Mouse (Mus musculus): ENCODE results near the gene Wnk2.

The Wnk2 gene

GRCm38 (mm10) chr13:49047393-49047792, 100.4 kb downstream of the Wnk2 start:
- DNase-seq (ENCODE audit: low spot score in 2 of 2): no peak

DNA sequence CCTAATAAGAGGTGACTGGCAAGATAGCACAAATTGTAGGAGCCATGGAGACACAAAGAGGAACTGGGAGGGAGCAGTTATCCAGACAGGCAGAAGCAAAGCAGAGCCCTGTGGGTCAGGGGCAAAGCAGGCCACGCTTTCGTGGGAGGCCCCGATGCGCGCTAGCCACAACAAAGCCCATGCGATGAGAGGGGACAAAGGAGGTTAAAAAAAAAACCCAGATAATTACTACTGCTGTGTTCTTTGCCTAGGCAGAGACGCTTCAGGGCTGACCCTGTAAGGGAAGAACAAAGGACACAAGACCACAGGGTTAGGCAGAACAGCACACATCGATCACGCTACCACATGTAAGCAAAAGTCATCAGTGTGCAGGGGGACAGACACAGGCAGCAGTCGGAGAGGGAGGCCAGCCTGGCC, 103.7 kb downstream of the Wnk2 start:
- no peak for DNase-seq (ENCODE audit: low spot score in 2 of 2)

- no peak for DNase-seq (ENCODE audit: low spot score in 2 of 2)
Measured at GRCm38 (mm10) chr13:49042371-49042770, 105.4 kb downstream of the Wnk2 start.

GRCm38 (mm10) chr13:49036928-49037574, 110.8 kb downstream of the Wnk2 start:
- DNase-seq (ENCODE audit: low spot score in 2 of 2): no peak

DNA sequence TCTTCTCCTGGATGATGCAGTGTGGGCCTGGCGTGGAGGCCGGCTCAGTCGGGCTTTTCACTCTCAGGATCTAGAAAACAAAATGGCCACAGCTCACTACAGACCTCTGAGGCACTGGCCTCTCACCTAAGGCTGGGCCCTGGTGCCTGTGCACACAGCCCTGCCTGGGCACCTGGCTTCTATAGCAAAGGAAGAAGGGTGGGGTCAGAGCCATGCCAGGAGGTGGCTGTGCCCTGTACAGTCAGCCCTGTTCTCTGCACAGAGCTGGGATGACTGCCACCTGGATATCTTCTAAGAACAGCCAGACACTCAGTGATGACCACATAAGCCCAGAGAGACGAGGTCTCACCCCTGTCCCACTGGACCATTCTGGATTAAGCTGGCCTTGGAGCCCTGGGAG, 111.4 kb downstream of the Wnk2 start:
- DNase-seq (ENCODE audit: low spot score in 2 of 2): no peak

GRCm38 (mm10) chr13:49031029-49031428, 116.8 kb downstream of the Wnk2 start:
- DNase-seq (ENCODE audit: low spot score in 2 of 2): no peak

DNA sequence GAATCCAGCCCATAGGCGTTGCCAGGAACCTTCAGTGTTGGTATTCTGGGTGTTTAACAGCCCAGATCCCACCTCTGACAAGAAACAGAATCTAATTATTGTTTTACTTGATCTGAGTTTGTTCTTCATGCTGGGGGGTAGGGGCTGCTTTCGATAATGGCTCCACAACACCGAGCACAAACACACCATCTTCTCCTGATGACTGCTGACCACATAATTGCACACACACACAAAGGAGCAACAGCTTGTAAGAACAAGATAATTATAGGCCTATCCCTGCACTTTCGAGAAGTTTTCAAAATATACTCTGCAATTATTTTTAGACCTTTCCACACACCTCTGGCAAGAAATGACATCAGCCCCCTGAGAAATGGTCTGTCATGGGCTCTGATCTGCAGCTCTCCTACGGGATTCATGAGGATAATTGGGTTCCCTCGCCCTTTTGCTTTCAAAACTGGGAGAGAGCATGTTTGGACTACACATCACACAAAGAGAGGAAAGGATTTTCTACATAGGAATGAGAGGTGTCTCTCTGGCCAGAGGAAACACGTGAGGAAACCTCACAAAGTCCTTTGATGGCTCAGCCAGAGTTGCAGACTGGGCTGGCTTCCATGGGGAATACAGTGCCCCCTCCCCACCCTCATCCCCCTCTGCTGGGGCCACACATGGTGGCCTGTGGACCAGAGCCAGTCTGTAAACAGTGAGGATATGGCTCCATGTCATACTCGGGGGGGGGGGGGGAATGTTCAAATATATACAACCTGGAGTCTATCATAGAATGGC, 118.9 kb downstream of the Wnk2 start:
- no peak for DNase-seq (ENCODE audit: low spot score in 2 of 2)

DNA sequence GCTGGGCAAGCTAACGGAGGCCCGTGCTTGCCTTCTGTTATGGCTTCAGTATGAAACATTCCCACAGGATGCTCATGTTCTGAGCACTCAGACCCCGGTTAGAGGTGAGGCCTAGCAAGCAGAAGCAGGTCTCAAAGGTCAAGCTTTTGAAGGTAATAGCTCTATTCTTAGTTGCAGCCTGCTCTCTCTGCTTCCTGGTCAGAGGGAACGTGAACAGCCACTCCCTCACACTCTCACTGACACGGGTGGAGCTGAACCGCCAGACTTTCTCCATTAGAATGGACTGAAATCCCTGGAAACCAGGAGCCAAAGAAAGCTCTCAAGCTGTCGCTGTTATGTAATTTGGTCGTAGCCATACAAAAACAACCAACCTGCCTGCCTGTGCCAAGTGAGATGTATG, 120.8 kb downstream of the Wnk2 start:
- no peak for DNase-seq (ENCODE audit: low spot score in 2 of 2)

- no peak for DNase-seq (ENCODE audit: low spot score in 2 of 2)
Measured at GRCm38 (mm10) chr13:49025521-49025920, 122.3 kb downstream of the Wnk2 start.

DNA sequence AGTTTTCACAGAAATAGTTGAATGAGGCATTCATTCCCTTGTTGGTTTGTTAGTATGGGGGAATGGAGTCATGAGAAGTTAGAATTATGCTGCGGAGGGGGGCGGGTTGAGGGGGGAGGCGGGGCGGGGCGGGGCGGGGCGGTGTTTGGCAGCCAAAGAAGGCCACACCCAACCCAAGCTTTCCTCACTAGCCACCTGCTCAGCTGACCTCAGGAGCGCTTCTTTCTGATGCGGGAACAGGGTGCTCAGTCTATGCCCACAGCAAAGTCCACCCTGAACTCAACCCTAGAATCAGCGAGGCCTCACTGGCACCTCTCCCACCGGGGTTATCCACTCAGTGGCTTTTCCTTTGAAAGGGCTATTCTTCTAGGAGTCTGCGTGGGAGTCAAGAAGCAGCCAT, 123.1 kb downstream of the Wnk2 start:
- DNase-seq (ENCODE audit: low spot score in 2 of 2): no peak

- peak; percentile 63 to 83 for DNase-seq (ENCODE audit: low spot score in 2 of 2)
Measured at GRCm38 (mm10) chr13:49021693-49022092, 126.1 kb downstream of the Wnk2 start.

GRCm38 (mm10) chr13:49020152-49020551, 127.7 kb downstream of the Wnk2 start:
- DNase-seq (ENCODE audit: low spot score in 2 of 2): peak in 1 of 2 experiments; percentile 39

DNA sequence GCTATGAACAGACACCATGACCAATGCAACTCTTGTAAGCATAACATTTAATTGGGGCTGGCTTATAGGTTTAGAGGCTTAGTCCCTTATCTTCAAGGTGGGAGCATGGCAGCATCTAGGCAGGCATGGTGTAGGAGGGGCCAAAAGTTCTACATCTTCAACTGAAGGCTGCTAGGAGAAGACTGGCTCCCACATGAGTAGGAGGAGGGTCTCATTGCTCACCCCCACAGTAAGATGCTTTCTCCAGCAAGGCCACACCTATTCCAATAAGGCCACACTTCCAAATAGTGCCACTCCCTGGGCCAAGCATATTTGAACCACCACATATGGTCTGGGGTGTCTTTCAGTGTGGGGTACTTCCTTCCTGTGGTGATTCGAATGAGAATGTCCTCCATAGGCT, 130.4 kb downstream of the Wnk2 start:
- no peak for DNase-seq (ENCODE audit: low spot score in 2 of 2)

- DNase-seq (ENCODE audit: low spot score in 2 of 2): peak; percentile 11 to 33
Measured at GRCm38 (mm10) chr13:49016311-49016761, 131.5 kb downstream of the Wnk2 start.

GRCm38 (mm10) chr13:49015366-49016306, 132.2 kb downstream of the Wnk2 start:
- peak; percentile 27 to 60 for DNase-seq (ENCODE audit: low spot score in 2 of 2)

GRCm38 (mm10) chr13:49013206-49013794, 134.5 kb downstream of the Wnk2 start:
- DNase-seq (ENCODE audit: low spot score in 2 of 2): no peak

DNA sequence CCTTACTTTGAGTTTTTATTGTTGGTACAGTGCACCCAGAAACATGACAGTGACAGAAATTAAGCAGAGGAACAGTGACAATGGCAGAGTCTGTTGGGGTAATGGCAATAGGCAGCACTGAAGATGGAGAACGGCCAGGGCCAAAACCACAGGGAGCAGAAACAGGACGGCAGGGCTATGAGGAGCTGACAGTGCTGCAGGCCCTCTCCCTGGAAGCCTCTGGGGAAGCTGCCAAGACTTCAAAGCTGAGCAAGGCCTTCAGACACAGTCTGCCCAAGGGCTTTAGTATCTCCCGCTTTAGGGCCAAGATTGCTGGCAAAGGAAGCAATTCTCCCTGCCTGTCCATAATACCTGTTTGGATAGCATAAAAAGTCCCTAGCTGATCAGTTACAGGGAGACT, 146.1 kb downstream of the Wnk2 start:
- DNase-seq (ENCODE audit: low spot score in 2 of 2): no peak

DNA sequence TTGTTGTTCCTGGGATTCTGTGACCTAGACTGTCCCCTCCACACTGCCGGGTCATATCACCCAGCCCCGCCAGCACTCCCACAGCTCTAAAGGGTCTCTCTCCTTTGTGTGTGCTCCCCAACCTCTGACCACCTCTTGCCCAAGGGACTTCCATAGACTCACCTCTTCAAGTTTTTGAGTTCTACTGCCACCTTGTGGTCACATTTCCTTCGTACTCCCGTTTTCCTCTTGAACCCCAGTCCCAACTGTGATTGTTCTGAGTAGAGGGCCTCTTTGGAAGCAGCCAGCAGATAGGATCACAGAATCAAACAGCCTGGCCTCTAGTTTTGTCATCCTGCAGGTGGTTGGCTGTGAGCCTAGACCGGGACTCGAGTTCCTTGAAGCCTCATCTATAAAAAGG, 149.2 kb downstream of the Wnk2 start:
- peak; percentile 37 to 56 for DNase-seq (ENCODE audit: low spot score in 2 of 2)

GRCm38 (mm10) chr13:48996731-48997130, 151.1 kb downstream of the Wnk2 start:
- DNase-seq (ENCODE audit: low spot score in 2 of 2): no peak

DNA sequence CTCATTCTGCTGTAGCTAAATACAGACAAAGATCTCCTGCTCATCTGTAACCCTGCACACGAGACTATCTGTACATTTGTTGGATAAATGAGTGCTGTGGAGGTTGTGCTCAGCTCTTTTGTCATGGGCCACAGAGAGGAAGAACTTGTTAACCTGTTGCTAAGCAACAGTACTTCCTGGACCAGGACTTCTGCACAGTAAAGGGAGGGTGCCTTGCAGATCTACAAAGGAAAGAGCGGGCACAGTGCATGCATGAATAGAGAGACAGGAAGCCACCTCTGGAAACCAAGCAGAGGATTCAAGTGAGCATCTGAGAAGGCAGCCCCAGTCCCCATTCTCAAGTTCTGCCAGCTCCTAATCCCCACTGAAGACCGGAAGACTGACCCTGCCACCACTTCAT, 152.9 kb downstream of the Wnk2 start:
- DNase-seq (ENCODE audit: low spot score in 2 of 2): no peak

DNA sequence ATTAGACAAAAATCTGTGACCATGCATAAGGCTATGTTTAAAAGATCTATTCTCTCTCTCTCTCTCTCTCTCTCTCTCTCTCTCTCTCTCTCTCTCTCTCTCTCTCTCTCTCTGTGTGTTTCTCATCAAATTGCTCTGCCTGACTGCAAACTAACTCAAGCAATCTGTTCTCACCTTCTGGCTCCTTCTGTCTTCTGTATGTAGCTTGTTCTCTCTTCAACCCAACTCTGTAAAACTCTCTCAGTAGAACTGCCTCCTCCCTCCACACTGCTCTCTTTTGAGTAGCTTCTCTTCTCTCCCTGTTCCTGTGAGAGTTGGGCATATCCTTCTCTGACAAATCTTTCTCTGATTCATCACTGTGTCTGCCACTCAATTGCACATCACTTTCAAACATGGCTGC, 154.9 kb downstream of the Wnk2 start:
- no peak for DNase-seq (ENCODE audit: low spot score in 2 of 2)

DNA sequence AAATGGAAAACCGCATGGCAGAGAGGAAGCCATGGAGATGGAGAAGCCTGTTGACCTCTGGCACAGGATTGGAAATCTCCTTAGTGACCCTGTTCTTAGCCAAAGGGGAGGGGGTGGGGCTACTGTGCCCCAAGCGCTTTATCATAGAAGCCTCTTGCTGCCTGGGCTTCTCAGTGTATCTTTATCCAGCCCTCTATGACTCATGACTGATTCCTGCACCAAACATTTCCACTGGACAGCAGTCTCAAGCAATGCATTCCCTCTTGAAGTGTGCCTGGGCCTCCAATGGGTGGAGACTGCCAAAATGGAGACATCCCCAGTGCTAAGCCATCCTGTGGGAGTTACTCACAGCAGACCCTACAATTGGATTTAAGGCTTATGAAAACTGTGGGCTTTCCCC, 157.7 kb downstream of the Wnk2 start:
- DNase-seq (ENCODE audit: low spot score in 2 of 2): no peak
